Mouse (Mus musculus): ENCODE data around the gene Olfr401. TPM values are rescaled to one million over a fixed set of nuclear protein-coding genes. Genes with fewer than 3 reads are reported as not detected.
"Not testable (repeated sequence)": the region's sequence is repeated elsewhere in the genome, so short reads cannot be mapped to it uniquely, and the experiment has no call there.

Gene Olfr401
- not detected in 2 replicates for polyA plus RNA-seq (2016; fragmentation: Nextera tagmentation; extraction: Ambion mirVana)

- Histone ChIP-seq H3K27ac (no peak within 1 kb of the TSS), H3K4me2 (no peak within 1 kb of the TSS), H3K9ac (no peak within 1 kb of the TSS), H3K27me3 (no peaks in the 10 kb centered on the region), H3K36me3 (replicated peaks) (no peaks in the 10 kb centered on the region), H3K4me3 (replicated peaks) (no peak within 1 kb of the TSS), H3K4me1 (no peaks in the 10 kb centered on the region), H3K9me3 (peaks cover 42% of the 10 kb centered on the region)
- ATAC-seq (ENCODE audit: low FRiP score) = no peak
Observed at GRCm38 (mm10) chr11:74113412-74113811, at the start of gene Olfr401. TSS of gene Olfr401 (plus strand) at chr11:74113712.

- H3K4me2 ChIP-seq = no peak within 1 kb of the TSS
- no peak for ATAC-seq (ENCODE audit: low FRiP score)
- H3K9ac ChIP-seq = no peak within 1 kb of the TSS
- H3K27ac ChIP-seq = no peak within 1 kb of the TSS
- 80% methylated on average over 1 of the region's 1 CpGs for WGBS
- H3K4me3 ChIP-seq (replicated peaks) = no peak within 1 kb of the TSS
- H3K36me3 ChIP-seq (replicated peaks) = no peaks in the 10 kb centered on the region
- H3K27me3 ChIP-seq = no peaks in the 10 kb centered on the region
- H3K4me1 ChIP-seq = no peaks in the 10 kb centered on the region
- peaks cover 11% of the 10 kb centered on the region for H3K9me3 ChIP-seq
Observed at GRCm38 (mm10) chr11:74069655-74070054, 43.9 kb upstream of the Olfr401 start, which contains the start of gene Zfp616. TSS of gene Zfp616 (plus strand) at chr11:74069955.

DNA sequence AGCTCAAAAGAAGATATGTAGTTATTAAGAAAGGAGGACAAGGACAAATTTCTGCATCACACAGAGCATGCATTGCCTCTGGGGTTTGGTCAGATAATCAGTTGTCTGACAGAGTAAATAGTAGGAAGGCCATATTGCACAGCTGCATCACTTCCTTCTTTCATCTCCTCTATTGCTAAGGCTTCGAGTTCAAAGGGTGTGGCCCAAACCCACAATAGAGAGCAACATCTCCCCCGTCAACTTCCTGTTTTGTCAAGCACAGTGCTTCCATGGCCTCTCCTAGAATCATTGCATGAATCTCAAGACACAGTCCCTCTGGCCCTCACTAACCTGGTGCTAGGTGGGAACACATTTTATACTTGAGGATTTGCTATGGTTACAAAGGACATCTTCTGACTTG lies 12.8 kb upstream of the Olfr401 start:
- no peak overlapping the region for H3K9ac ChIP-seq
- no peaks in the 10 kb centered on the region for H3K4me1 ChIP-seq
- no peak for ATAC-seq (ENCODE audit: low FRiP score)
- H3K36me3 ChIP-seq (replicated peaks) = no peaks in the 10 kb centered on the region
- H3K27ac ChIP-seq = no peak overlapping the region
- H3K4me3 ChIP-seq (replicated peaks) = no peak overlapping the region
- no peak overlapping the region for H3K4me2 ChIP-seq
- 86% methylated on average over 2 of the region's 2 CpGs for WGBS
- peaks cover 52% of the 10 kb centered on the region; the same call in 1 of the 2 replicates for H3K9me3 ChIP-seq
- no peaks in the 10 kb centered on the region for H3K27me3 ChIP-seq

DNA sequence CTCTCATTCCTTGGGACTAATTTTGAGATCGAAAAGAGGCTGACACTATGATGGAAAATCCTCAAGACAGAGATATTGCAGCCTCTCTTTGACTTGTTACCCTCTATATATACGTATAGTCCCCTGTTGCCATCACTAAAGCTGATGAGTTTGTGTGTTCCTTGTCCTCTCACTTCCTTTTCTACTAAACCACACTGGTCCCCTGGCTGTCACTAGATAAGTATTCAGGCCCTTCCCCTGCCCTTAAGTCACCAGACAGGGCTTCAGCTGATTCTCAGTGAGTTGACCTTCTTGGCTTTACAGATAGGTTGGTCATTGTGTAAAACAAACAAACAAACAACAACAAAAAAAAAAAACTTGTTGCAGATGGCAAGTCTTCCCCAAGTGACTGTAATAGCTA lies 12.0 kb upstream of the Olfr401 start:
- Histone ChIP-seq H3K9ac (no peak overlapping the region), H3K4me2 (no peak overlapping the region)
- 52% methylated on average over 2 of the region's 2 CpGs for WGBS

GRCm38 (mm10) chr11:74105066-74105465 lies 8.4 kb upstream of the Olfr401 start:
- Histone ChIP-seq H3K9me3 (peaks cover 36% of the 10 kb centered on the region), H3K4me1 (no peaks in the 10 kb centered on the region), H3K9ac (no peak overlapping the region), H3K4me3 (replicated peaks) (no peak overlapping the region), H3K36me3 (replicated peaks) (no peaks in the 10 kb centered on the region), H3K27ac (no peak overlapping the region), H3K27me3 (no peaks in the 10 kb centered on the region), H3K4me2 (no peak overlapping the region)
- 36% methylated on average over 5 of the region's 5 CpGs for WGBS
- no peak for ATAC-seq (ENCODE audit: low FRiP score)

More for the DNA sequence above, 12.0 kb upstream of the Olfr401 start:
- ATAC-seq (ENCODE audit: low FRiP score) = no peak
- Histone ChIP-seq H3K4me1 (no peaks in the 10 kb centered on the region), H3K9me3 (peaks cover 45% of the 10 kb centered on the region; the same call in 1 of the 2 replicates), H3K4me3 (replicated peaks) (no peak overlapping the region), H3K27ac (no peak overlapping the region), H3K27me3 (no peaks in the 10 kb centered on the region), H3K36me3 (replicated peaks) (no peaks in the 10 kb centered on the region)

GRCm38 (mm10) chr11:74140001-74140400 lies 26.5 kb downstream of the Olfr401 start:
- not testable (repeated sequence) for H3K36me3 ChIP-seq (replicated peaks); ATAC-seq (ENCODE audit: low FRiP score); H3K27ac ChIP-seq; H3K4me1 ChIP-seq; H3K4me2 ChIP-seq; H3K9ac ChIP-seq; H3K27me3 ChIP-seq; H3K4me3 ChIP-seq (replicated peaks)
- peaks cover 59% of the 10 kb centered on the region for H3K9me3 ChIP-seq
- WGBS = 30% methylated on average over 1 of the region's 1 CpGs

GRCm38 (mm10) chr11:74145866-74146265 lies 32.4 kb downstream of the Olfr401 start:
- H3K27me3 ChIP-seq = no peaks in the 10 kb centered on the region
- ATAC-seq (ENCODE audit: low FRiP score) = no peak

GRCm38 (mm10) chr11:74153229-74153628 lies 39.7 kb downstream of the Olfr401 start, which contains the start of gene Olfr402:
TSS of gene Olfr402 (plus strand) at chr11:74153529.
- Histone ChIP-seq H3K9ac (no peak within 1 kb of the TSS), H3K27ac (no peak within 1 kb of the TSS), H3K36me3 (replicated peaks) (no peaks in the 10 kb centered on the region), H3K9me3 (peaks cover 51% of the 10 kb centered on the region), H3K27me3 (no peaks in the 10 kb centered on the region), H3K4me3 (replicated peaks) (no peak within 1 kb of the TSS), H3K4me1 (no peaks in the 10 kb centered on the region), H3K4me2 (no peak within 1 kb of the TSS)
- 65% methylated on average over 3 of the region's 3 CpGs for WGBS
- no peak for ATAC-seq (ENCODE audit: low FRiP score)

More at GRCm38 (mm10) chr11:74145866-74146265, 32.4 kb downstream of the Olfr401 start:
- Histone ChIP-seq H3K36me3 (replicated peaks) (no peaks in the 10 kb centered on the region), H3K4me1 (no peaks in the 10 kb centered on the region), H3K9me3 (peaks cover 64% of the 10 kb centered on the region), H3K9ac (no peak overlapping the region), H3K4me2 (no peak overlapping the region), H3K27ac (no peak overlapping the region), H3K4me3 (replicated peaks) (no peak overlapping the region)

GRCm38 (mm10) chr11:74168771-74169170 lies 55.3 kb downstream of the Olfr401 start:
- H3K4me2 ChIP-seq = no peak overlapping the region
- H3K27me3 ChIP-seq = no peaks in the 10 kb centered on the region
- H3K27ac ChIP-seq = no peak overlapping the region
- no peaks in the 10 kb centered on the region for H3K4me1 ChIP-seq
- no peaks in the 10 kb centered on the region for H3K36me3 ChIP-seq (replicated peaks)
- peaks cover 16% of the 10 kb centered on the region for H3K9me3 ChIP-seq
- H3K4me3 ChIP-seq (replicated peaks) = no peak overlapping the region
- no peak overlapping the region for H3K9ac ChIP-seq
- ATAC-seq (ENCODE audit: low FRiP score) = no peak

Other genes starting within 250 kb of the Olfr401 start
- not detected in 2 replicates for gene Olfr394, start 222.9 kb upstream of the Olfr401 start, polyA plus RNA-seq (2016; fragmentation: Nextera tagmentation; extraction: Ambion mirVana)
- gene Olfr395, start 204.4 kb upstream of the Olfr401 start, polyA plus RNA-seq (2016; fragmentation: Nextera tagmentation; extraction: Ambion mirVana) = not detected in 2 replicates
- gene Olfr23, start 177.0 kb upstream of the Olfr401 start, polyA plus RNA-seq (2016; fragmentation: Nextera tagmentation; extraction: Ambion mirVana) = not detected in 2 replicates
- not detected in 2 replicates for gene Olfr397, start 152.9 kb upstream of the Olfr401 start, polyA plus RNA-seq (2016; fragmentation: Nextera tagmentation; extraction: Ambion mirVana)
- not detected in 2 replicates for gene Olfr398, start 123.3 kb upstream of the Olfr401 start, polyA plus RNA-seq (2016; fragmentation: Nextera tagmentation; extraction: Ambion mirVana)
- gene Olfr139, start 57.2 kb upstream of the Olfr401 start, polyA plus RNA-seq (2016; fragmentation: Nextera tagmentation; extraction: Ambion mirVana) = not detected in 2 replicates
- gene Olfr399, start 57.1 kb upstream of the Olfr401 start, polyA plus RNA-seq (2016; fragmentation: Nextera tagmentation; extraction: Ambion mirVana) = not detected in 2 replicates
- gene Zfp616, start 43.8 kb upstream of the Olfr401 start, polyA plus RNA-seq (2016; fragmentation: Nextera tagmentation; extraction: Ambion mirVana) = not detected in 2 replicates
- gene Olfr402, start 39.8 kb downstream of the Olfr401 start, polyA plus RNA-seq (2016; fragmentation: Nextera tagmentation; extraction: Ambion mirVana) = not detected in 2 replicates
- gene Olfr403, start 72.5 kb downstream of the Olfr401 start, polyA plus RNA-seq (2016; fragmentation: Nextera tagmentation; extraction: Ambion mirVana) = not detected in 2 replicates
- gene Olfr43, start 97.7 kb downstream of the Olfr401 start, polyA plus RNA-seq (2016; fragmentation: Nextera tagmentation; extraction: Ambion mirVana) = not detected in 2 replicates
- gene Olfr406, start 146.1 kb downstream of the Olfr401 start, polyA plus RNA-seq (2016; fragmentation: Nextera tagmentation; extraction: Ambion mirVana) = not detected in 2 replicates
- not detected in 2 replicates for gene Olfr59, start 170.0 kb downstream of the Olfr401 start, polyA plus RNA-seq (2016; fragmentation: Nextera tagmentation; extraction: Ambion mirVana)
- gene Olfr410, start 224.3 kb downstream of the Olfr401 start, polyA plus RNA-seq (2016; fragmentation: Nextera tagmentation; extraction: Ambion mirVana) = not detected in 2 replicates
- not detected in 2 replicates for gene Olfr411, start 238.9 kb downstream of the Olfr401 start, polyA plus RNA-seq (2016; fragmentation: Nextera tagmentation; extraction: Ambion mirVana)
- gene Olfr412, start 248.4 kb downstream of the Olfr401 start, polyA plus RNA-seq (2016; fragmentation: Nextera tagmentation; extraction: Ambion mirVana) = not detected in 2 replicates